Mouse (Mus musculus) fibroblast of lung, adult 2 months (primary cell): ENCODE measurements around the gene Zfp324.

Experiments used
- DNase-seq: peaks from one replicate; pipeline ENCODE4 v3.0.0-alpha.2; 2011; ENCODE audit warnings: low read depth

The Zfp324 gene

GRCm38 (mm10) chr7:12966104-12966845 is 637 bp downstream of the Zfp324 start:
- DNase-seq = no peak

- no peak for DNase-seq
These were observed 5.3 kb downstream of the Zfp324 start for GRCm38 (mm10) chr7:12970906-12971305.

DNA sequence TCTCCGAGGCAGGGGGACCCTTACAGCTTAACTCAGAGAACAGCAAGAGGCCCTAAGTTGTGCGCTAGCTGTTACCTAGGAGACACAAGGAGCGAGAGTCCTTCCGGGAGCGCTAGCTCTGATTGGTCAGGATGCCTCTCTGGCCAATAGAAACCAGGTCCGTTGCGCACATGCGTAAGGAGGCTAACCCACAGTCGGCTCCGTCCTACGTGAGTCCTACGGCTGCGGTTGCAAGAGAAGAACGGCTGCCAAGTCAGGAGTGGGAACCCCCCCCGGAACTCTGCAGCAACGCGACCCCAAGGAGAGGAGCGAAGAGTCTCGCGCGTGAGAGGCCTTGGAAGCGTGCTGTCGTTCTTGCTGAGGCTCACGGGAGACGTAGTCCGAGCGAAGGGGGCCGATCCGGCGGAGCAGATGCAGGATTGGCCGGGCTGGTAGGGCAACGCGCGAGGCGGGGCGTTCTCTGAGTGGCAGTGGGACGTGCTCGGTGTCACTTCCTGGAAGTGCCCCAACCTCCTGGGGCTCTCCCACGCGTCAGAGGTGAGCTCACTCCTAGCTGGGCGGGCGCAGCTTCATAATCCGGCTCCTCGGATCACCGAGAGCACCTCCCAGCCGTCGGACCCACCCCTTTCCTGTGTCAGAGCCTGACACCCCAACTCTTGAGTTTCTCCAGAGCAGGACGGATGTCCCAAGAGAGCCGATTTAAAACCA is 12.2 kb downstream of the Zfp324 start, which contains the start of gene Zfp446:
Zfp446 (plus strand) TSS at position 167 of the 708 bp plus-strand sequence.
- peak; percentile 98 for DNase-seq

GRCm38 (mm10) chr7:12978931-12979722 is 13.5 kb downstream of the Zfp324 start:
- no peak for DNase-seq

- DNase-seq = no peak
These were observed 14.1 kb downstream of the Zfp324 start for GRCm38 (mm10) chr7:12979776-12980175.

- no peak for DNase-seq
These were observed 14.7 kb downstream of the Zfp324 start for GRCm38 (mm10) chr7:12980291-12980690.

DNA sequence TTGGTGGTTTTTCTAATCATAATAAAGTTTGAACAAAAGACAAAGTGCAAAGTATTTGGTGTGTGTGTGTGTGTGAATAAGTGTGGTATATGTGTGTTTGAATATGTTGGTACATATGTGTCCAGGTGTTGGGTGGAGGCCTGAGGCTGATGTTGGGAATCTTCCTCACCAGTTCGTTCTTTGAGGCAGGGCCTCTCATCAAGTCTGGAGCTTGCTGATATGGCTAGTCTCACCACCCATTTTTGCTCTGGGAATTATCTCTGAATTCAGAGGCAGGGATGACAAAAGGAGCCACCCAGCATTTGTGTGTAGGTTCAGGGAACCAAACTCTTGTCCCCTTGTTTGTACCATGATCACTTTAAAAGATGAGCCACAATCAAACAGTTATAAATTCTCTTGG is 20.1 kb downstream of the Zfp324 start:
- DNase-seq = no peak

DNA sequence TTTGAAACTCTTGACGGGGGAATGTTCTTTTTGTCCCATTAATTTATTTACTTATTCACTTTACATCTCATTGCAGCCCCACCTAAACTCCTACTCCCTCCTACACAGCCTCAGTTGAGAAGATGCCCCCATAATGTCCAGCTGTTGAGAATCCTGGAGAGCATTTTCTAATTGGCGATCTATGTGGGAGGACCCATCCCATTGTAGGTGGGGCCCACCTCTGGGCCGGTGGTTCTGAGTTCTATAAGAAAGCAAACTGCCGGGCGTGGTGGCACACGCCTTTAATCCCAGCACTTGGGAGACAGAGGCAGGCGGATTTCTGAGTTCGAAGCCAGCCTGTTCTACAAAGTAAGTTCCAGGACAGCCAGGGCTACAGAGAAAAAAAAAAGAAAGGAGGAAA is 21.3 kb downstream of the Zfp324 start:
- no peak for DNase-seq

DNA sequence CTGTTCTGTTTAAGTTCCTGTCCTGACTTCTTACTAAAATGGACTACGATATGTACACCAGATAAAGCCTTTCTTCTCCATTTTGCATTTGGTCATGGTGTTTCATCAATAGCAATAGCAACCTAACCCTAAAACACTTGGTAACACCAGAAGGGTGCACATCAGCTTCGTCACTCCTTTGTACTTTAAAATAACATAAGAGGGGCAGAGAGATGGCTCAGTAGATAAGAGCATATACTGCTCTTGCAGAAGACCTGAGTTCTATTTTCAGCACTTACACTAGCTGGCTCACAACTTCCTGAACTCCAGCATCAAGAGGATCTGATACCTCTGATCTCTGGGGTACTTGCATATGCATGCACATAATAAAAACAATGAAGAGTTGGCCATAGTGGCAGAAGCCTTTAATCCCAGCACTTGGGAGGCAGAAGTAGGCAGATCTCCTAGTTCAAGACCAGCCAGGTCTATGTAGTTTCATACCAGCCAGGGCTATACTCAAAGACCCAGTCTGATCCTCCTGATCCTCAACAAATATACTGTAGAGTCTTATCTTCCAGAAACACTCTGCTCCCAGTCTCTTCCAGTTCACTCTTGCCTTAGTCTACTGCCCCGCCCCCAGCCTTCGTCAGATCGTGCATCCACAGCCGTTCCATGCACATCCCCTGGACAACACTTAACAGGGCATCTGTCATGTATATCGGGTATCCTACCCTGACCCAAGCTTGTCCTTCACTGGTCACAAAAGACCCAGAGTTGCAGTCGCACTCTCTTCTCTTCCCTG is 22.0 kb downstream of the Zfp324 start:
- no peak for DNase-seq

- no peak for DNase-seq
These were observed 26.6 kb downstream of the Zfp324 start for GRCm38 (mm10) chr7:12992222-12992621.

DNA sequence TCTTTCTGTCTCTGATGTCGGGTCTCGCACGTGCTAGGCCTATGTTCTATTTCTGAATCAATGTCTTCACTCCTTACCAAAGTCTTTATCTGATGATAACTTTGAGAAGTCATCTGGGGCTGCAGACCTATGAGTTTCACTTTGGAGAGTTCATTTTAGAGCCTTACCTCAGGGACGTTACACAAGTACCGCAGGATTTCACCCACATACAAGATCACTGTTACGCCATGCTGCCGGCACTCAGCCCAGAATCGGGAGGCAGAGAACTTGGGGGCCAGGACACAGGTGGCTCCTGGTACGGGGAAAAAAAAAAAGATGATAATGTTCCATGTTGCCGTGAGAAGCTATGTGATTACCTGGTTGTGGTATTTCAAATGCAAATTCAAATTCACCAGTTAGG is 27.5 kb downstream of the Zfp324 start:
- no peak for DNase-seq

DNA sequence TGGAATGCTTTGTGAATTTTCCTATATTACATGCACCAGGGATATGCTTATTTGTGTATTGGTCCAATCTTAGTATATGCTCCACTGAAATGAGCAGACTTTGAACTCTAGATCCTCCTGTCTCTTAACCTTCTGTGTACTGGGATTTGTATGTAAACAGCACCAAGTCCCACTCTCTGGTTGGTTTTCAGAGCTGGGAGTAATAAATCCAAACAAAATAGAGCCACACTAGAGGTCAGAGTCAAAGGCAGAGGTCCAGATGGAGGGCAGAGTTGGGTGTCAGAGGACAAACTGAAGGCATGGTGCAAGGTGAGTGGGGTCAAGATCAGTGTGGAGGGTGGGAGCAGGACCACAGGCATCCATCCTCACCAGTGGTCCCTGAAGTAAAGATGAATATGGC is 30.2 kb downstream of the Zfp324 start:
- no peak for DNase-seq

DNA sequence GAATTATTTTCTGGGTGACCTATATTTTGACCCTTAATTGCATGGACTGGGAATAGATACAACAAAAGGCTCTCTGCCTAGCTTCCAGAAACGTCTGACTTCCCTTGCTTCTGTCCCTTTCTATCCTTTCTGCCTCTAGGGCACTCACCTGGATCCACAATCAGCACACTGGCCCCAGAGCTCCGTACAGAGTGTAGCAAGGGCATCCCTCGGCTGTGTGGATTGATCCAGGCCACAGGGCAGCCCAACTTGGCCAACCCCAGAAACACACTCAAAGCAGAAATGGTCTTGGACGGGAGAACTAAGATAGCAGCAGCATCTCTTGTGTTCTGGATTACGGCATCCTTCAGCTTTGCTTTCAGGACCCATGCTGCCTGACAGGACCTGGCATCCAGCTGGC is 31.6 kb downstream of the Zfp324 start:
- no peak for DNase-seq

- no peak for DNase-seq
These were observed 32.4 kb downstream of the Zfp324 start, which contains the start of gene Slc27a5 for GRCm38 (mm10) chr7:12998053-12998452. Gene Slc27a5 (minus strand): TSS chr7:12998192.

DNA sequence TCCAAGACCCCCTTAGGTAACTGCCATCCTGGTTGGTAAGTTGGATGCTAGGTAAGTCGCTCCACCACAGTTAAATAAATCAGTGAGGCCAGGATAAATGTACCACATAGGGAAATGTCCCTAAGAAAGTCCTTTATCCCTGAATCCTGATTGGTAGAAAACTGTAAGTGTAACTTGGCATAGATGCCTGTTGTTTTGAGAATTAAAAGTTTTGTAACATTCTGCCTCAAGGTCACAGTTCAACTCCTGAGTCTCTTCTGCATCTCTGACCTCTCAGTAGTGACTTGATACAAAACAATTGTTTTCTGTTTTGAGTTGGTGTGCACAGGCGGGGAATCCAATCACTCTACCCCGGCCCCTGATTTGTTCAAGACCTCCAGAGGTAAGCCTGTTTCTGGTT is 33.2 kb downstream of the Zfp324 start, which contains the start of gene Trim28:
Trim28 (plus strand) TSS at position 264 of the 400 bp plus-strand sequence.
- DNase-seq = no peak

DNA sequence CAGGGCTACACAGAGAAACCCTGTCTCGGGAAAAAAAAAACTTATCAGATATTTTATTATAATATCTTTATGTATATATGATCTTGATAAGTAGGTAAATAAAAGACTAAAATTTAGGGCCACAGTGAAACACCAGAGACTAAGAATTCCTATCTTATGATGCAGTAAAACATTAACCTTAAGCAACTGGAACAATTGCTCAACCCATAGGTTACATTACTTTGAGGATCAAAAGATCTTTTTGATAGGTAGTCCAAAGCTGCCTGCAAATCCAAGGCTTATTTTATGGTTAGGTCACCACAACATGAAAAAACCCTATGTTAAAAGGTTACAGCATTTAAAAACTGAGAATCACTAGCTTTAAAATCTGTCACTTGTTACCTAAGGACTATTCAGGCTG is 35.9 kb downstream of the Zfp324 start:
- DNase-seq = no peak

DNA sequence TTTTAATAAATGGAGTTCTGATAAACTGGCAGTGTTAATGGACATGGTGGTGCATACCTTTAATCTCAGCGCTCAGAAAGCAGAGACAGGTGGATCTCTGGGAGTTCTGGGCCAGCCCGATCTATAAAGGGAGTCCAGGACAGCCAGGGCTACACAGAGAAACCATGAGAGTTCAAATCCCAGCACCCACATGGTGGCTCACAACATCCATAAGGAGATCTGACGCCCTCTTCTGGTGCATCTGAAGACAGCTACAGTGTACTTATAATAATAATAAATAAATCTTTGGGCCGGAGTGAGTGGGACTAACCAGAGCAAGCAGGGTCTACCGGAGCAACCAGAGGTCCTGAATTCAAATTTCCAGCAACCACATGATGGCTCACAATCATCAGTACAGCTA is 37.7 kb downstream of the Zfp324 start:
- DNase-seq = no peak

DNA sequence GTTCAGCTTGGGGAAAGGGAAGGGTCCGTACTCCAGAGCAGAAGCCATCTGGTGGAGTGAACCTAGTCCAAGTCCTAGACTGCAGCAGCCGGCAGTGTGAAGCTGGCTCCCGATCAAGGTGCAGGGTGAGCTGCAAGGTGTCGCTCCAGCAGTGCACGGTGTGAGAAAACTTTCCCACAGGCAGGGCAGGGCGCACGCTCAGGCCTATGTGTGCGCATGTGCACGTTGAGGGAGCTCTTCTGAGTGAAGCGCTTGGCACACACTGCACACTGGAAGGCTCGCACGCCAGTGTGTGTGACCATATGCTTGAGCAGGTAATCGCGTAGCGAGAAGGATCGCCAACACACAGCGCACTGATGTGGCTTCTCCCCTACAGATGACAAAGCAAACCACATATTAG is 40.4 kb downstream of the Zfp324 start:
- no peak for DNase-seq

GRCm38 (mm10) chr7:13006531-13006930 is 40.9 kb downstream of the Zfp324 start:
- DNase-seq = no peak

DNA sequence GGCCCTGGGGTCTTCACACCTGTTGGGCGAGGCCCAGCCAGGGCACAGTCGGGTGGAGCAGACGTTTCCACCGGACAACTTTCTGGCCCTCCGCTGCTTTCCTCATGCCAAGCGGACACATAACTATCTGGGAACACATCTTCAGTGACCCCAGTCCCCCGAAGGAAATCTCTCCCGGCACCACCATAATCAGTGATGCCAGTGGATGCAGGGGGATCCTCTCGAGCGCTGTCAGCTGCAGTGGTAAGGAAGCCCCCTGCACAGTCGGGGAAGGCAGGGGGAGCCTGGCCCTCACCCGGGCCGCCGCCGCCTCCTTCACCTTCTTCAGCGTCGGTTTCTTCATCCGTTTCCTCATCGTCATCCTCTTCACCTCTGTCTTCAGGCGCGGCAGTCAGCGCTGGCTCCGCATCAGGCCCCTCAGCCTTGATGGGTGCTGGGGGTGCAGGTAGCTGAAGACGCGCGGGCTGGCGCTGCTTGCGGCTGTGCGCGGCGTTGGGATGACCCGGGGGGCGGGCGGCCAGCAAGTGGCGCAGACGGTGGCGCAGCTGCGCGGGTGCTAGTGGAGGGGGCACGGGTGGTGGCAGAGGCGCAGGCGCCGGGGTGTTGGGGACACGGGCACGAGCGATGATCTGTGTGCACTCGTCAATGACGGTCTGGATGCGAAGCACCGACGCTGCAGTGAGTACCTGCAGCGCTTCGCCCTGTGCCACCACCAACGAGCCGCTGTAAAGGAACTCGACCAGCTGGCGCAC is 41.9 kb downstream of the Zfp324 start:
- no peak for DNase-seq
